Mouse (Mus musculus): Measurements from ENCODE around the gene Cldn24. TPM values are rescaled to one million over a fixed set of nuclear protein-coding genes. Genes with fewer than 3 reads are reported as not detected.

Gene Cldn24
- total and polyA plus RNA-seq, 2 experiments from 2014 or later = not detected

DNA sequence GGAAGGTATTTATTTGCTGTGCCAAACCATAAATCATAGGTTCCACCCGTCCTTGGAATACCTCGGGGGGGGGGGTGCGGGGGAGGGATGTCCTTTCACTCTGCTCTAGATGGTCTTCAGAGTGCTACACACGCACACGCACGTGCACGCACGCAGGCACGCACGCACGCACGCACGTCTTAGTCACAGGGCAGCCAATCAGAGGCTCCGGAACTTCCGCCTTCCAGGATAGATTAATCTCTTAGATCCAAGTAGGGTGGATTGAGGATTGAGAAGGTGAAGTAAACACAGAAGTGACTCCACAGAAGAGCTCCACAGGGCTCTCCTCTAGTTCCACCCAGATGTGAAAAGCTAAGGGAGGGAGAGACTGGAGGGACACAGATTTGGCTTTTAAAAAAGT, 35.6 kb upstream of the Cldn24 start:
- Histone ChIP-seq H3K9ac (no peak overlapping the region), H3K27ac (ENCODE audit: low read depth, low read length) (no peak overlapping the region), H3K27me3 (ENCODE audit: insufficient read depth, low read length) (no peaks in the 10 kb centered on the region), H3K4me1 (ENCODE audit: insufficient read depth) (no peaks in the 10 kb centered on the region), H3K36me3 (ENCODE audit: insufficient read depth) (no peaks in the 10 kb centered on the region), H3K9me3 (ENCODE audit: low read length) (no peaks in the 10 kb centered on the region), H3K4me3 (ENCODE audit: low read depth, low read length) (no peak overlapping the region), H3K4me2 (ENCODE audit: low read depth) (no peak overlapping the region)
- ATAC-seq (no peak), DNase-seq (no peak)
- 97% methylated on average over 15 of the region's 15 CpGs for WGBS
- no peak for TF ChIP-seq CTCF (IDR thresholded peaks at IDR 0.05; ENCODE audit: low read depth)

DNA sequence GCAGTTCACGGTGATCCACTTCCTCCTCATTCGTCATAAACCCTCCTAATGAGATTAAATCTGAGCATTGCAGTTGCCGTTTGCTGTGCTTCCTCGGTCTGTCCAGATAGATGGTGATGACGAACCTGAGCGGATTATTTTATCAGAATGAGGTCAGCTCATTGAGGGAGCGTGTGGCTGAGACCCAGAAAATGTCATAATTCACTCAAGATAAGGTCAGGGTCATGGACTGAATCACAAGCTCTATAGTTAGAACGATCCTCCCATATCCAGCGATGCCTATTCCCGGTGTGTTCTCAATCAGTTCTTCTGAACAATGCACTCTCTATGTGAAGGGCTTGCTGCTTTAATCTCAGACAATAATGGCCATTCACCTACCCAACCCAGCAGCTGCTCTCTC, 34.2 kb upstream of the Cldn24 start:
- DNase-seq = peak; percentile 14
- Histone ChIP-seq H3K4me1 (ENCODE audit: insufficient read depth) (no peaks in the 10 kb centered on the region), H3K4me2 (ENCODE audit: low read depth) (peak overlapping the region; percentile 33), H3K27ac (ENCODE audit: low read depth, low read length) (no peak overlapping the region), H3K36me3 (ENCODE audit: insufficient read depth) (no peaks in the 10 kb centered on the region), H3K27me3 (ENCODE audit: insufficient read depth, low read length) (no peaks in the 10 kb centered on the region), H3K4me3 (ENCODE audit: low read depth, low read length) (no peak overlapping the region), H3K9me3 (ENCODE audit: low read length) (no peaks in the 10 kb centered on the region), H3K9ac (no peak overlapping the region)
- 19% methylated on average over 10 of the region's 10 CpGs for WGBS
- no peak for TF ChIP-seq CTCF (IDR thresholded peaks at IDR 0.05; ENCODE audit: low read depth)
- 0 out of 2 replicates have a peak, but pooled peaks have one; percentile 9 for ATAC-seq

DNA sequence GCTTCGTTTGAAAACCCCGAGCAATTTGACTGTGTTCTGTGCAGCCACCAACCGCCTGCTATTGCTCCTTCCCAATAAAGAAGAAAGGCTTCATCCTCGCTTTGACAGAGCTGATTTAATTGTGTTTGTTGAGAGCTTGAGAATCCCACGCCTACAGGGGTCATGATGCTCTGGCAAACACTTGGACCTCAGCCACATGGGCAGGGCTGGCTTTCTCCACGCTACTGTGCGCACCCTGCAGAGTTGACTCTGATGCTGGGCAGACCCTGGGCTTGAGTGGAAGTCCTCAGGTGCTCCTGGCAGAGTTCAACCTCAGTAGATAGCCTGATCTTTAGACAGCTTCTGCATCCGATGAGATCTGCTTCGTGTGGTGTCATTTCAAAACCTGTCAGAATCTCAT, 30.0 kb upstream of the Cldn24 start:
- ATAC-seq (no peak), DNase-seq (no peak)
- H3K9me3 ChIP-seq (ENCODE audit: low read length) = no peaks in the 10 kb centered on the region
- no peaks in the 10 kb centered on the region for H3K27me3 ChIP-seq (ENCODE audit: insufficient read depth, low read length)
- H3K4me2 ChIP-seq (ENCODE audit: low read depth) = no peak overlapping the region
- H3K36me3 ChIP-seq (ENCODE audit: insufficient read depth) = no peaks in the 10 kb centered on the region
- 58% methylated on average over 9 of the region's 9 CpGs for WGBS
- no peak overlapping the region for H3K27ac ChIP-seq (ENCODE audit: low read depth, low read length)
- no peak overlapping the region for H3K4me3 ChIP-seq (ENCODE audit: low read depth, low read length)
- no peak for TF ChIP-seq CTCF (IDR thresholded peaks at IDR 0.05; ENCODE audit: low read depth)
- no peak overlapping the region for H3K9ac ChIP-seq
- H3K4me1 ChIP-seq (ENCODE audit: insufficient read depth) = no peaks in the 10 kb centered on the region

DNA sequence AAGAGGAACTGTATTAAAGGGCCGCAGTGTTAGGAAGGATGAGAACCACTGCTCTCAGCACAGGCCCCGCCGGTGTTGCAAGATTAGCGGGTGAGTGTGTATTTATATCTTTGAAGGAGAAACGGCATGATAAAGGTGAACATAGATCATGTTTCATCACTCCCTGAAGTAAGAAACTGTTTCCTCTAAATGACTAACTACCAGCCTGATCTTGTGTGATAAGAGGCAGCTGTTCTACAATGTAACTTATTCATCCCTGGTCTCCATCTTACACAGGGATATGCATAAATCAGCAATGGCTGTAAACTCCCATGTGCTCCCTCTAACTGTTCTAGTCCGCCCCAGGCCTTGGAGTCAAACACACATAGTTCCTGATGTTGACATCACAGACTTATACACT, 22.5 kb upstream of the Cldn24 start:
- no peaks in the 10 kb centered on the region for H3K27me3 ChIP-seq (ENCODE audit: insufficient read depth, low read length)
- no peaks in the 10 kb centered on the region for H3K36me3 ChIP-seq (ENCODE audit: insufficient read depth)
- ATAC-seq (no peak), DNase-seq (no peak)
- H3K9ac ChIP-seq = no peak overlapping the region
- WGBS = 96% methylated on average over 6 of the region's 6 CpGs
- no peaks in the 10 kb centered on the region for H3K9me3 ChIP-seq (ENCODE audit: low read length)
- no peak overlapping the region for H3K4me3 ChIP-seq (ENCODE audit: low read depth, low read length)
- TF ChIP-seq CTCF (IDR thresholded peaks at IDR 0.05; ENCODE audit: low read depth) = no peak
- H3K4me1 ChIP-seq (ENCODE audit: insufficient read depth) = no peaks in the 10 kb centered on the region
- H3K4me2 ChIP-seq (ENCODE audit: low read depth) = no peak overlapping the region
- no peak overlapping the region for H3K27ac ChIP-seq (ENCODE audit: low read depth, low read length)

DNA sequence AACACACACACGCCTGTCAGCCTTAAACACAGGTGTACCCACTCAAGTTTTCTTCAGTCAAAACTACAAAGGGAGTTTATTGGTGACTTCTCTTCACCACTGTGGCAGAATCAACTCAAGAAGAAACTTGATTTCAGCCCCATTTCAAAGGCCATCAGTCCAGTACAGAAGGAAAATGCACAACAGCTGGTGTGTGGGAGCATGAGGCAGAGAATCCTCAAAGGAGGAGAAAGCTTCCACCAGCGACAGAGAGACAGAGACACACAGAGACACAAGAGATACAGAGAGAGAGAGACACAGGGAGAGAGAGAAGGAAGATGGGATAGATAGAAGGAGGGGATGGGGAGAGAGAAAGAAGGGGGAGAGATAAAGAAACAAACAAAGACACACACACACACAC, 19.6 kb upstream of the Cldn24 start:
- Histone ChIP-seq H3K4me1 (ENCODE audit: insufficient read depth) (no peaks in the 10 kb centered on the region), H3K4me2 (ENCODE audit: low read depth) (no peak overlapping the region), H3K36me3 (ENCODE audit: insufficient read depth) (no peaks in the 10 kb centered on the region), H3K9ac (no peak overlapping the region), H3K9me3 (ENCODE audit: low read length) (no peaks in the 10 kb centered on the region), H3K4me3 (ENCODE audit: low read depth, low read length) (no peak overlapping the region), H3K27me3 (ENCODE audit: insufficient read depth, low read length) (no peaks in the 10 kb centered on the region), H3K27ac (ENCODE audit: low read depth, low read length) (no peak overlapping the region)
- no peak for TF ChIP-seq CTCF (IDR thresholded peaks at IDR 0.05; ENCODE audit: low read depth)
- ATAC-seq = no peak
- no peak for DNase-seq
- 90% methylated on average over 2 of the region's 2 CpGs for WGBS

DNA sequence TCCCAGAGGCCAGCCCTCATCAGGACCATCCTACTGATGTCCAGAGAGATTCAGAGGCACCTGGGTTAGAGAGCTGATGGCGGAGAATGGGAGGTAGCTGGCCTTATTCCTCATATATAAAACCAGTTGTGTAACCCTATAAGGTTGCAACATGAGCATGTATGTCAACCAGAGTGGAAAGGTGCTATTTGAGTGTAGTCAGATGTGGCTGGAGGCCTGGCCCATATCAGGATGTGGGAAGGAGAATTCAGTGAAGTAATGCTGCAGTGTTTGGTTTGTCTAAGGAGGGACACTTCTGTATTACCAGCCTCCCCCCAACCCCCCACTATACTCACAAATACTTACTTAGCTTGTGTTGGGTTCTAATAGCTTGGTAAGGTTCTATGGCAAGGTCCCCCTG, 17.7 kb upstream of the Cldn24 start:
- H3K27me3 ChIP-seq (ENCODE audit: insufficient read depth, low read length) = no peaks in the 10 kb centered on the region
- no peaks in the 10 kb centered on the region for H3K36me3 ChIP-seq (ENCODE audit: insufficient read depth)
- H3K4me3 ChIP-seq (ENCODE audit: low read depth, low read length) = no peak overlapping the region
- no peak overlapping the region for H3K4me2 ChIP-seq (ENCODE audit: low read depth)
- H3K9ac ChIP-seq = no peak overlapping the region
- no peak for ATAC-seq
- H3K27ac ChIP-seq (ENCODE audit: low read depth, low read length) = no peak overlapping the region
- DNase-seq = no peak
- no peaks in the 10 kb centered on the region for H3K9me3 ChIP-seq (ENCODE audit: low read length)
- no peak for TF ChIP-seq CTCF (IDR thresholded peaks at IDR 0.05; ENCODE audit: low read depth)
- H3K4me1 ChIP-seq (ENCODE audit: insufficient read depth) = no peaks in the 10 kb centered on the region
- WGBS = 93% methylated on average over 1 of the region's 1 CpGs

DNA sequence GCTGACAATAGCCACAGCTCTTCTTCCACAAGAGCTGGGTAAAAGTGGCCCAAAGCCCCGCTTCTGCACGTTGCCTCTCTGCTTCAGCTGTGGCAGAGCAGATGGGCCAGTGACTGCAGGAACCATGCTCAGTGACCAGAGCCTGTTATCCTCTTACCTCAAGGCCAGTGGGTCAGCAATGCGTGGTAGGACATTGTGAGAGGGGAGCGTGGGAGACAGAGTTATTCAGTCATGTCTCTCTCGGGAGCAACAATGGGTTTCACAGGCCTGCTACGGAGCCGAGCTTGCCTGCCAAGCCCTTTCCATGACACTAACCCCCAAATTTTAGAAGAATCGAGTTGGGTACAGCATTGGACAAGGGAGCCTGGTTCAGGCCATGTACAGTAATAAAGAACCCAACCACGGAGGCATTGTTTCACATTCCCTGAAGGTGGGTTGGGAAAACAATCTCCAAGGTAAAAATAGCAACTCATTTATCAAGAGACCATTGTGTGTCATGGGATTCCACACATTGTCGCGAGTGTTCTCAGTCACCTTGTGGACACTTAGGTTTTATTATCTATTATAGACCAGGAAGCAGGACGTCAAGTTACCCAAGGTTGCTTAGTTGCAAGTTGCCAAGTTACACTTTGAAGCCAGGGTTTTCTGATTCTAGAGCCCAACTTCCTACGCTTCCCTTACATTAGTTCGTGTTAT, 11.8 kb upstream of the Cldn24 start:
- DNase-seq = no peak
- Histone ChIP-seq H3K4me2 (ENCODE audit: low read depth) (no peak overlapping the region), H3K27me3 (ENCODE audit: insufficient read depth, low read length) (no peaks in the 10 kb centered on the region), H3K4me3 (ENCODE audit: low read depth, low read length) (no peak overlapping the region), H3K36me3 (ENCODE audit: insufficient read depth) (no peaks in the 10 kb centered on the region), H3K4me1 (ENCODE audit: insufficient read depth) (no peaks in the 10 kb centered on the region), H3K9ac (no peak overlapping the region), H3K9me3 (ENCODE audit: low read length) (no peaks in the 10 kb centered on the region), H3K27ac (ENCODE audit: low read depth, low read length) (no peak overlapping the region)
- no peak for TF ChIP-seq CTCF (IDR thresholded peaks at IDR 0.05; ENCODE audit: low read depth)
- no peak for ATAC-seq
- WGBS = 91% methylated on average over 14 of the region's 14 CpGs

All from forebrain, postnatal 0 days (tissue).